Mouse (Mus musculus) c-Kit-positive CD71-positive TER-119-negative erythroid progenitor cells, embryonic 14.5 days (primary cell): ENCODE results near the gene Acot5.
"Not testable (repeated sequence)": the region's sequence is repeated elsewhere in the genome, so short reads cannot be mapped to it uniquely, and the experiment has no call there.

Experiments used
- DNase-seq: peaks from one replicate; pipeline ENCODE4 v3.0.0-alpha.2; 2013; ENCODE audit warnings: low read depth

Acot5 gene

GRCm38 (mm10) chr12:84068986-84069385 is at the start of gene Acot5:
Gene Acot5, plus strand, starts transcription at chr12:84069325.
- no peak for DNase-seq

- DNase-seq, result not testable (repeated sequence)
Observed at GRCm38 (mm10) chr12:84020528-84020927, 48.6 kb upstream of the Acot5 start.

GRCm38 (mm10) chr12:84022266-84022665 is 46.9 kb upstream of the Acot5 start:
- DNase-seq, result not testable (repeated sequence)

GRCm38 (mm10) chr12:84023052-84023745 is 45.9 kb upstream of the Acot5 start:
- no peak for DNase-seq

GRCm38 (mm10) chr12:84025888-84026287 is 43.2 kb upstream of the Acot5 start:
- DNase-seq, result no peak

GRCm38 (mm10) chr12:84028328-84028727 is 40.8 kb upstream of the Acot5 start:
- not testable (repeated sequence) for DNase-seq

GRCm38 (mm10) chr12:84029043-84029442 is 40.1 kb upstream of the Acot5 start:
- DNase-seq, result not testable (repeated sequence)

- DNase-seq, result peak; percentile 66
Observed at GRCm38 (mm10) chr12:84030659-84031332, 38.3 kb upstream of the Acot5 start.

GRCm38 (mm10) chr12:84032854-84033253 is 36.3 kb upstream of the Acot5 start:
- no peak for DNase-seq

- DNase-seq, result not testable (repeated sequence)
Observed at GRCm38 (mm10) chr12:84033302-84033701, 35.8 kb upstream of the Acot5 start.

- no peak for DNase-seq
Observed at GRCm38 (mm10) chr12:84034108-84034507, 35.0 kb upstream of the Acot5 start.

GRCm38 (mm10) chr12:84038241-84038640 is 30.9 kb upstream of the Acot5 start, which contains the start of gene Acot4:
Gene Acot4, plus strand, starts transcription at chr12:84038379.
- DNase-seq, result not testable (repeated sequence)

- not testable (repeated sequence) for DNase-seq
Observed at GRCm38 (mm10) chr12:84038691-84039111, 30.4 kb upstream of the Acot5 start, which contains the start of gene Gm49366. Gene Gm49366, plus strand, starts transcription at chr12:84038935.

- no peak for DNase-seq
Observed at GRCm38 (mm10) chr12:84042248-84042647, 26.9 kb upstream of the Acot5 start.

GRCm38 (mm10) chr12:84044045-84044444 is 25.1 kb upstream of the Acot5 start:
- no peak for DNase-seq

GRCm38 (mm10) chr12:84046906-84047305 is 22.2 kb upstream of the Acot5 start:
- DNase-seq, result no peak

- DNase-seq, result not testable (repeated sequence)
Observed at GRCm38 (mm10) chr12:84050744-84051143, 18.4 kb upstream of the Acot5 start.

- DNase-seq, result no peak
Observed at GRCm38 (mm10) chr12:84051937-84052474, 17.1 kb upstream of the Acot5 start, which contains the start of gene Acot3. Gene Acot3, plus strand, starts transcription at chr12:84052144.

- no peak for DNase-seq
Observed at GRCm38 (mm10) chr12:84052609-84053008, 16.5 kb upstream of the Acot5 start.

- no peak for DNase-seq
Observed at GRCm38 (mm10) chr12:84053173-84053572, 16.0 kb upstream of the Acot5 start.

GRCm38 (mm10) chr12:84053679-84054391 is 15.3 kb upstream of the Acot5 start:
- no peak for DNase-seq

- DNase-seq, result peak; percentile 44
Observed at GRCm38 (mm10) chr12:84060946-84061345, 8.2 kb upstream of the Acot5 start.
